Comparison of ENCODE assay signal across 10 mouse cellular contexts in the genomic region with DNA sequence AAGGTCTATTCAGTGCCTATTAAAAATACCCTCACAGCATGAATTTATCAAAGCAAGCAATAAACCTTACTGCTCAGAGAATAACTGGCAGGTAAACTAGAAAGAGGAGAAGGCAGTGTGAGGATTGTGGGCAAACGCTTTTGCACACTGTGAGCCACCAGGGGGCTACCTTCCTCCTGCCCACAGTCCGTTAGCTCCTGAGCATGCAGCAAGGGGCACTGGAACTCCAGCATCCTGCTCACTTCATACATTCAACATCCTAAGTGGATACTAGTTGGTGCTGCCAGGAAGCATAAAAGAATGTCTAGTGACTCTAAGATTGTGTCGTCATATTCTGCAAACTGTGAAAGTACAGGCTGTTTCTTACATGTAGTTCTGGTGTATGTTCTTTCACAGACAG.
DNase-seq lines count a peak whose midpoint lies in the region; ATAC-seq and TF ChIP-seq lines count a peak whose summit lies in the region.
"Had no signal": no experiment of that assay in that cellular context is flagged by ENCODE, and none has a peak within 500 bp of the region (broad histone marks: within the 10 kb centered on the region; RNA-seq: fewer than 3 reads in every experiment).

No protein-coding gene starts in this region.

- peak; percentile 21; the same call in 1 of the 2 replicates for TF ChIP-seq CTCF in G1E (IDR thresholded peaks at IDR 0.05; ENCODE audit: low read depth, low read length)

- DNase-seq in kidney, postnatal 36 days: peak; percentile 34 to 62
- DNase-seq in kidney, adult 8-10 months: no peak
- peak; percentile 36 to 41 for DNase-seq in B cell, adult 2 months
- no peak for DNase-seq in G1E (ENCODE audit: low spot score)
- peak; percentile 13 for DNase-seq in lung, postnatal 10 days
- DNase-seq in adrenal gland, postnatal 25 days: no peak
- no peak for DNase-seq in gastrocnemius, postnatal 4 days (ENCODE audit: low spot score in 2 of 2)
- DNase-seq in right cerebral cortex, postnatal 10 days (ENCODE audit: low spot score in 2 of 2): no peak

- ATAC-seq in G1E (ENCODE audit: extremely low read depth, insufficient number of reproducible peaks, low FRiP score, poor library complexity, severe bottlenecking): no peak

- H3K36me3 ChIP-seq in G1E (replicated peaks): peaks cover 47% of the 10 kb centered on the region
- H3K36me3 ChIP-seq: hindbrain, embryonic 15.5 days; liver, embryonic 15.5 days had no signal

- H3K4me3 ChIP-seq in G1E (ENCODE audit: low read depth, low read length): no peak overlapping the region
- H3K4me3 ChIP-seq: hindbrain, embryonic 15.5 days; liver, embryonic 15.5 days had no signal

- H3K4me1 ChIP-seq in G1E (ENCODE audit: insufficient read depth, low read depth, low read length): no peaks in the 10 kb centered on the region
- H3K4me1 ChIP-seq: liver, embryonic 15.5 days had no signal

- no peaks in the 10 kb centered on the region for H3K9me3 ChIP-seq in G1E (replicated peaks)
- H3K9me3 ChIP-seq: hindbrain, embryonic 15.5 days; liver, embryonic 15.5 days had no signal

- H3K27me3 ChIP-seq in G1E (ENCODE audit: insufficient read depth, low read length): no peaks in the 10 kb centered on the region
- H3K27me3 ChIP-seq: hindbrain, embryonic 15.5 days; liver, embryonic 15.5 days had no signal

Comparison
In these comparisons a context has a peak if more than half of its experiments do, and no peak if none do; other contexts are left out.
1. DNase-seq: peak in kidney, postnatal 36 days (2 of 2), B cell, adult 2 months (2 of 2) and lung, postnatal 10 days (single experiment); none in kidney, adult 8-10 months (0 of 2), G1E (single experiment), adrenal gland, postnatal 25 days (single experiment), gastrocnemius, postnatal 4 days (0 of 2) and right cerebral cortex, postnatal 10 days (0 of 2).